Mouse (Mus musculus): ENCODE results near the gene Clptm1.

Clptm1 gene

GRCm38 (mm10) chr7:19663940-19664339 lies 893 bp downstream of the Clptm1 start:
- no peak for DNase-seq

GRCm38 (mm10) chr7:19652614-19653013 lies 12.2 kb downstream of the Clptm1 start:
- no peak for DNase-seq

DNA sequence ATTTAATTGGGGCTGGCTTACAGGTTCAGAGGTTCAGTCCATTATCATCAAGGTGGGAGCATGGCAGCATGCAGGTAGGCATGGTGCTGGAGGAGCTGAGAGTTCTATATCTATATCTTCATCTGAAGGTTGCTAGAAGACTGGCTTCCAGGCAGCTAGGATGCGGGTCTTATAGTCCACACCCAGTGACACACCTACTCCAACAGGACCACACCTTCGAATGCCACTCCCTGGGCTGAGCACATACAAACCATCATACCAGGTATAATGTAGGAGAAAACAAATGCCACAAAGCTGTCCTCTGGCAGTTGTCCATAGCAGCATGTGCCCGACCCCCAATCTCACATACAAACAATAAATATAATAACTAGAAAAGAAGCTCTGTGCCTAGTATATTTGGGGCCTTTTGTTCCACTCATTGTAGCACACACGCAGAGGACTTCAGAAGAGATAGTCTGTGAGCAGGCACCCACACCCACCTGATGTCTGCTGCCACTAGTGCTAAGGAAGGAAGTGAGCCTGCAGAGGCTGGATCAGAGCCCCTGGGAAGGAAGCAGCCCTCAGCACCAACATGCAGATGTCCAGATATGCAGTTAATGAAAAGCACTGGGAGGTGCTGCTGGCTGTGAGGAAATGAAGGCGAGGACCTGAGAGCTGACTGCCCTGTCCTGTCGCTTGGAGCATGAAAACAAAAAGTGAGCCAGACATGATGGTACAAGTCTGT lies 13.6 kb downstream of the Clptm1 start:
- DNase-seq: no peak

DNA sequence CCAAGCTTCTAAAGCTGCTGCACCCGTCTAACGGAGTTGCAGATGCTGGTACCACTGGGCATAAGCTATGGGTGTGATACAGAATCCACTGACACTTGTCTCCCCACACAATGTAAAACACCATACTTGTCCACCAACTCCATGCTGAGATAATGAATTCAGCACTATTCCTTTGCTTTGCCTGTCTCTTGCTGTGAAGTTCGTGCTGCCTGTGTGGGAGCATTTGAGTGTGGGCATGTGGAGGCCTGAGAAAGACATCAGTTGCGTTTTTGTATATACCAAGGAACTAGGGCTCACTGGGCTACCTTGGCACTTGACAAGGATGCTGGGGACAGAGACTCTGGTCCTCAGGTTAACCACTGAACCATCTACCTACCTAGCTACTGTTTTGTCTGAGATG lies 23.6 kb downstream of the Clptm1 start:
- DNase-seq: no peak

GRCm38 (mm10) chr7:19635074-19635827 lies 29.6 kb downstream of the Clptm1 start:
- DNase-seq: no peak

DNA sequence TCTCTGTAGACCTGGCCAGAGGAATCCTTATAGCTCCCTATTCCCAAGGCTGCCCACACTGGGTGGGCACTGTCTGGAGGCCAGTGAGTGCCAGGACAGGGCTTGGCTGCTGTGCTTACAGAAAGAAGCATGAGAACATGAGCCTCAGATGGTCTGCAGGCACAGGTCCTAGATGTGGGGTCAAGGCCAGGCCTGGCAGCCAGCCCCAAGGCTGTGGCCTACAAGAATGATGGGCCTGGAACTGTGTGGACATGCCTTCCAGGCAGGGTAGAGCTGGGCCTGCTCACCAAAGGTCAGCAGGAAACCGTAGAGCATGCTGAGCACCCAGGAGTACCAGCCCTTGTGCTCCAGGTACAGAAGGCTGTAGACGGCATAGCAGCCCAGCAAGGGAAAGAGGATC lies 30.2 kb downstream of the Clptm1 start:
- no peak for DNase-seq

DNA sequence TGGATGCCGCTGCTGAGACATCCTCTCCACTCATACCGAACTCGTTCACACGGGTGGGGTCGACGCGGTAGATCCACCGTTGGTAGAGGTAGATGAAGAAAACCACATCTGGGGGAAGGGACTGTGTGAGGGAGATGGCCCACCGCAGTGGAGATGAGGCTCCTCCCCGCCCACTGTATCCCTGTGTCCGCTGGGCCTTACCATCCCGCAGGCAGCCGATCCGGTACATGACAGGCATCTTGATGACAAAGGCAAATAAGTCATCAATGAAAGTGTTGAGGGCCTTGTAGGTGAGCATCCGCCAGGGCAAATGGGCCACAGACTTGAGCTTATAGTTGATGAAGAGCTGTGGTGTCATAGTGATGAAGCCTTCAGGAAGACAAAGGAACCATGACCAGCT lies 31.0 kb downstream of the Clptm1 start:
- no peak for DNase-seq

- DNase-seq: no peak
Measured at GRCm38 (mm10) chr7:19633197-19633596, 31.6 kb downstream of the Clptm1 start.

DNA sequence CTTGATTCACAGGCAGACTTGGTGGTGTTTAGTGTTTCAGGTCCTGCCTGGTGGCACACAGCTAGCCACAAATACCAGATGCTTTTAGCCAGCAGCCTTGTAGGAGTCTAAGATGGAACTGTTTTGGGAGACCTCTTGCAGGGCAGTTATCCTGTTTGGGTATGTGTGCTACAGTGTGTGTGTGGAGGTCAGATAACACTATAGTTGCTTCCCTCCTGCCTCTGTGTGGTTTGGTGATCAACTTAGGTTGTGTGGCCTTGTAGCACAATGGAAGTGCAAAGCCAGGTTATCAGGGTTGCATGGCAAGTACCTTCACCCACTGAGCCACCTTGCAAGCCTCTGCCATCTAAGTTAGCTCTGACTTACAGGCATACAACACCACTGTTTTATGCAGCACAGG lies 32.1 kb downstream of the Clptm1 start:
- no peak for DNase-seq

DNA sequence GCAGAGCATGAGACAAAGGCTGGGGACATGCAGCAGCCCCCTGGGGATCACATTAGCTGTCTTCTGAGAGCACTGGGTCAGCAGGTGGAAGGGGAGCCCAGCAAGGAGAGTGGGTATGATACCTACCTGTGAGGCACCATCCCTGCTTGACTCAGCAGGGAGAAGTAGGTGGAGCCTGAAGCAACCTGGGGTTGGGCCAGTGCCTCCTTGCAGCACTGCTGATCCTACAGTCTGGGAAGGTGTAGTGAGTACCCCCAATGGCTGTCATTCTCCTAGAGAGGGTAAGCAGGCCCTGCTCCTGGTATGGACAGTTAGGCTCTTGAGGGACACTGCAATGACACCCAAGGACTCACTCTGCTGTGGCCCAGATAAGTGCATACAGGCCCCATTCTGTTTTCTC lies 32.6 kb downstream of the Clptm1 start:
- DNase-seq: no peak

- DNase-seq: peak; percentile 98
Measured at GRCm38 (mm10) chr7:19629361-19629734, 35.5 kb downstream of the Clptm1 start, which contains the start of gene Relb. TSS of gene Relb (minus strand) at chr7:19629438.

DNA sequence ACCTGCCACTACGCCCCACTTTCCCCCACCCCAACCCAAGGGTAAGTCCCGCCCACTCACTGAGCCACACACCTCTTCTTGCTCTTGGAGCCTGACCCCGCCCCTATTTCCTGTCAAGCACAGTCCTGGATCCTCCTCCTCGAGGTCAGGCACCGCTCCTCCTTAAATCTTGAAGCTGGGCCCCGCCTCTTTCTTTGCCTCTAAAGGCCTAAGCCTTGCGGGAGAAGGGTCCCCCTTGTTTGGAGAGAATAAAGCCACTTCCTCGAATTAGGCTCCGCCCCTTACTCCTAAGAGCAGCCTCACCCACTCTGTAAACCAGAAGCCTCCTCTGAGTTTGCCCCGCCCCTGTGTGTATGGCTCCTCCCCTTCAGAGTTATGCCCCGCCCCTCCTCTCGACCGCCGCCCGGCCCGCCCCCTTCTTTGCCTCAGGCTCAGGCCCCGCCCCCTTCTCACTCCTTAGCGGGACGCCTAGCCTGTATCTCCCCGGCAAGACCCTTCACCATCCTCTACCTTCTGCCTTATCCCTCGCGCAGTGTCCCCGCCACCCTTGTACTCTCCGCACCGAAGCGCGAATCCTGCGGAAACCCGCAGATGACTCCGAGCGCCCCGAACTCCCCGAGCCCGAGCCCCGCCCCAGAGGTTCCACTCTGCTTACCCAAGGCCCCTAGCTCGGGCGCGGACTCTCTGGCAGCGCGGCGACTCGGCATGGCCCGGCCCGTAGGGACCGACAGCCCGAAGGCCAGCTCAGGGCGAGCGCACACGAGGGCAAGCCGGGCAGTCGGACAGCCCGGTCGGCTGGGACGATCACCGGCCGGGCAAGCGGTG lies 36.1 kb downstream of the Clptm1 start:
- peak; percentile 98 to 99 for DNase-seq

DNA sequence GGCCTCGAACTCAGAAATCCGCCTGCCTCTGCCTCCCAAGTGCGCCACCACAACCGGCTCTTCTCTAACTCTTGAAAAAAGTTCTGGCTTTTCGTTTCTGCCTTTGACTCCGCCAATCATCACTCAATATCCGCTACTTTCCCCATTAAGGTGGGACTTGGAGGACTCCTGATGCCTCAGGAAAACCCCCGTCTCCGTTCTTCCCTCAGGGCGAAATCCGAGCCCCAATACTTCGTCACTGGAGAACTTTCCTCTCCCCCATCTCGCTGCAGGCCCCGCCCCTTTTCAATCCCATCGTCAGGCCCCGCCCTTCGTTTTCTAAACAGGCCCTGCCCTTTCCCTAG lies 36.7 kb downstream of the Clptm1 start:
- no peak for DNase-seq

- no peak for DNase-seq
Measured at GRCm38 (mm10) chr7:19627721-19628120, 37.1 kb downstream of the Clptm1 start.

- DNase-seq: no peak
Measured at GRCm38 (mm10) chr7:19623433-19623832, 41.4 kb downstream of the Clptm1 start.

- DNase-seq: no peak
Measured at GRCm38 (mm10) chr7:19622241-19622640, 42.6 kb downstream of the Clptm1 start.

- no peak for DNase-seq
Measured at GRCm38 (mm10) chr7:19620811-19621210, 44.0 kb downstream of the Clptm1 start.

DNA sequence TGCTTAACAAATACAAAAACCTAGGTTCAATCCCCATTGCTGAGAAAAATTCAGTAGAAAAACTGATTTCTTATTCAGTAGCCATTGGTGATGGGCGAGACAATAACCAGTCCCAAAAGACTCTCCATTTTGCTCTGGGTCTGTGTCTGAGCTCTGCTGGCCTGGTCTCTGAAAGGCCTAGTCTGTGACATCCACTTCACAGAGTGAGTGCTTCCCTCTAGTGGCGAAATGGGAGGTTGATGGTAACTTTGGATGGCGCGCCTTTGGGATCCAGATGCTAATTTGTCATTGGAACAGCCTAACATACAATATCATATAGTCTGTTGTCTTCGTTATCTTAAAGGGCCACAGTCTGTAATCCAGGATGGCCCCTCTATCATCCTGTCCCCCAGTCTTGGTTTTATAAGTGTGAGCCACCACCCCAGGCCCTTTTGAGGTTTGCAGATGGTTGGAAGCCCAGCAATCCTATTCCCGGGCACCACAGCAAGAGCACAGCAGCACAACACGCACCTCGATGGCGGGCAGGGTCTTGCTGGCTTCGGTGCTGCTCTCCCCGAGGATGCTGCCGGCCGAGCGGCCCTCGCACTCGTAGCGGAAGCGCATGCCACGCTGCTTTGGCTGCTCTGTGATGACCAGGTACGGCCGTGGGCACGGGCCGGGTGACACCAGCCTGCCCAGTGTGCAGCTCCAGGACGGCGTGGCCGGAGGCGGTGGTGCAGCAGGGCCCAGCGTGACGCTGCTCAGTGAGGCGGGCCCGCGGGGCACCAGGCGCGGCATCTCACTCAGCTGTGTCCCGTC lies 45.6 kb downstream of the Clptm1 start:
- peak; percentile 76 to 77 for DNase-seq

GRCm38 (mm10) chr7:19615036-19615577 lies 49.7 kb downstream of the Clptm1 start:
- DNase-seq: peak; percentile 80 to 85

GRCm38 (mm10) chr7:19610969-19611368 lies 53.9 kb downstream of the Clptm1 start:
- DNase-seq: peak; percentile 46 to 50

DNA sequence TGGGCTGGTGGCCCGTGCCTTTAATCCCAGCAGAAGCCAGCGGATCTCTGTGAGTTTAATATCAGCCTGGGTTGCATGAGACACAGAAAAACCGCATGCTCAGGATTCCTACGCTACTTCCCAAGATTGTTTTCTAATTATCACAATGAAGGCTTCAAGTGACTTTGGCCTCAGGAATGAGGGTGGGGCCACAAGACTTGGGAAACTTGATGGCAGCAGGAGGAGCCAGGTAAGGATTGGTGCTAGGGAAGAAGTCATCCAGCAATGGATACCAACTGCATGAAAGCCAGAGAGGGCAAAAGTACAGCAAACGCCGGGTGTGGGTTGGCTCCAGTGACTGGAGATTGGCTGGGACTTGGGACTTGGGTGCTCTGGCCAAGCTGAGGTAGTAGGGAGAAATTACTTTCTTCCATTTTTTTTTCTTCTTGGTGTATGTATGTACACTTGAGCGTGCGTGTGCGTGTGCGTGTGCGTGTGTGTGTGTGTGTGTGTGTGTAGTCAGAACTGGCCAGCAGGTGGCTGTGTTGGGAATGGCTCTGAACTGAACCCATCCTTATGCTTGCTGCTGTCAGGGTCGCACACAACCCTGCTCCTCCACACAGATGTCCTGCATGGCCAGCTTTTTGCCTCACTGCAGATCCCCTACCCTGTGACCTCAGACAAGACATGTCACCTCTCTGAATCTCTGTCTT lies 55.0 kb downstream of the Clptm1 start:
- no peak for DNase-seq

DNA sequence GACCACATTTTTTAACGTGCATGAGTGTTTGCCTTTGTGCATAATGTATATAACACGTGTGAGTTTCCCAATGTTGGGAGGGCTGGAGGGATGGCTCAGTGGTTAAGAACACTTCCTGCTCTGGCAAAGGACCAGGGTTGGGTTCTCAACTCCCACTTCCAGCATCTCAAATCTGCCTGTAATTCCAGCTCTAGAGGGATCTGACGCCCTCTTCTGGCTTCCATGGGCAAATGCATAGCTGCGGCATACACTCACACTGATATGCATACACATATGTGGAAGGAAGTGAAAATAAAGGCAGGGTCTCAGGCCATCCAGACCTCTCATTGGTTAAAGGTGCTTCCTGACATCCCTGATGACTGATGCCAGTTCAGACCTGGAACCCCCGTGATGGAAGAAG lies 57.5 kb downstream of the Clptm1 start:
- DNase-seq: no peak

Measured in B cell, adult 2 months (primary cell).